Mouse (Mus musculus): ENCODE results near the gene Mpv17l2. TPM values are rescaled to one million over a fixed set of nuclear protein-coding genes. Genes with fewer than 3 reads are reported as not detected.

The Mpv17l2 gene
- polyA plus RNA-seq, 1 experiment, result 29.1 TPM

GRCm38 (mm10) chr8:70800648-70801047, 39.9 kb upstream of the Mpv17l2 start:
- TF ChIP-seq POLR2A (IDR thresholded peaks at IDR 0.05; ENCODE audit: borderline replicate concordance, extremely low read depth, insufficient read depth, insufficient read length, poor library complexity, severe bottlenecking) (no peak), CTCF (IDR thresholded peaks at IDR 0.05; ENCODE audit: borderline replicate concordance, extremely low read depth, insufficient read depth, insufficient read length) (no peak)
- peak; percentile 9 for DNase-seq (ENCODE audit: low read depth)

- DNase-seq (ENCODE audit: low read depth), result peak; percentile 42
- no peak for TF ChIP-seq POLR2A (IDR thresholded peaks at IDR 0.05; ENCODE audit: borderline replicate concordance, extremely low read depth, insufficient read depth, insufficient read length, poor library complexity, severe bottlenecking)
- TF ChIP-seq CTCF (IDR thresholded peaks at IDR 0.05; ENCODE audit: borderline replicate concordance, extremely low read depth, insufficient read depth, insufficient read length), result no peak
Observed at GRCm38 (mm10) chr8:70798281-70798680, 37.5 kb upstream of the Mpv17l2 start.

GRCm38 (mm10) chr8:70797081-70798070, 36.6 kb upstream of the Mpv17l2 start:
- TF ChIP-seq POLR2A (IDR thresholded peaks at IDR 0.05; ENCODE audit: borderline replicate concordance, extremely low read depth, insufficient read depth, insufficient read length, poor library complexity, severe bottlenecking) (0 out of 2 replicates have a peak, but pooled peaks have one; percentile 37), CTCF (IDR thresholded peaks at IDR 0.05; ENCODE audit: borderline replicate concordance, extremely low read depth, insufficient read depth, insufficient read length) (no peak)
- peak; percentile 97 for DNase-seq (ENCODE audit: low read depth)

- no peak for DNase-seq (ENCODE audit: low read depth)
- TF ChIP-seq CTCF (IDR thresholded peaks at IDR 0.05; ENCODE audit: borderline replicate concordance, extremely low read depth, insufficient read depth, insufficient read length) (no peak), POLR2A (IDR thresholded peaks at IDR 0.05; ENCODE audit: borderline replicate concordance, extremely low read depth, insufficient read depth, insufficient read length, poor library complexity, severe bottlenecking) (peak; percentile 57)
Observed at GRCm38 (mm10) chr8:70796403-70797080, 35.8 kb upstream of the Mpv17l2 start.

- peak; percentile 10; the same call in 1 of the 2 replicates for TF ChIP-seq CTCF (IDR thresholded peaks at IDR 0.05; ENCODE audit: borderline replicate concordance, extremely low read depth, insufficient read depth, insufficient read length)
- no peak for TF ChIP-seq POLR2A (IDR thresholded peaks at IDR 0.05; ENCODE audit: borderline replicate concordance, extremely low read depth, insufficient read depth, insufficient read length, poor library complexity, severe bottlenecking)
- no peak for DNase-seq (ENCODE audit: low read depth)
Observed at GRCm38 (mm10) chr8:70795370-70795769, 34.6 kb upstream of the Mpv17l2 start.

GRCm38 (mm10) chr8:70794215-70794614, 33.5 kb upstream of the Mpv17l2 start:
- DNase-seq (ENCODE audit: low read depth), result no peak
- TF ChIP-seq POLR2A (IDR thresholded peaks at IDR 0.05; ENCODE audit: borderline replicate concordance, extremely low read depth, insufficient read depth, insufficient read length, poor library complexity, severe bottlenecking), result no peak
- TF ChIP-seq CTCF (IDR thresholded peaks at IDR 0.05; ENCODE audit: borderline replicate concordance, extremely low read depth, insufficient read depth, insufficient read length), result no peak

GRCm38 (mm10) chr8:70792700-70793099, 32.0 kb upstream of the Mpv17l2 start:
- DNase-seq (ENCODE audit: low read depth), result no peak
- TF ChIP-seq CTCF (IDR thresholded peaks at IDR 0.05; ENCODE audit: borderline replicate concordance, extremely low read depth, insufficient read depth, insufficient read length) (no peak), POLR2A (IDR thresholded peaks at IDR 0.05; ENCODE audit: borderline replicate concordance, extremely low read depth, insufficient read depth, insufficient read length, poor library complexity, severe bottlenecking) (no peak)

GRCm38 (mm10) chr8:70791975-70792691, 31.4 kb upstream of the Mpv17l2 start:
- DNase-seq (ENCODE audit: low read depth), result peak; percentile 99
- TF ChIP-seq CTCF (IDR thresholded peaks at IDR 0.05; ENCODE audit: borderline replicate concordance, extremely low read depth, insufficient read depth, insufficient read length) (no peak), POLR2A (IDR thresholded peaks at IDR 0.05; ENCODE audit: borderline replicate concordance, extremely low read depth, insufficient read depth, insufficient read length, poor library complexity, severe bottlenecking) (peak; percentile 82)

- no peak for TF ChIP-seq CTCF (IDR thresholded peaks at IDR 0.05; ENCODE audit: borderline replicate concordance, extremely low read depth, insufficient read depth, insufficient read length)
- no peak for TF ChIP-seq POLR2A (IDR thresholded peaks at IDR 0.05; ENCODE audit: borderline replicate concordance, extremely low read depth, insufficient read depth, insufficient read length, poor library complexity, severe bottlenecking)
- no peak for DNase-seq (ENCODE audit: low read depth)
Observed at GRCm38 (mm10) chr8:70791294-70791701, 30.6 kb upstream of the Mpv17l2 start.

GRCm38 (mm10) chr8:70790846-70791245, 30.1 kb upstream of the Mpv17l2 start:
- no peak for DNase-seq (ENCODE audit: low read depth)
- TF ChIP-seq POLR2A (IDR thresholded peaks at IDR 0.05; ENCODE audit: borderline replicate concordance, extremely low read depth, insufficient read depth, insufficient read length, poor library complexity, severe bottlenecking) (no peak), CTCF (IDR thresholded peaks at IDR 0.05; ENCODE audit: borderline replicate concordance, extremely low read depth, insufficient read depth, insufficient read length) (no peak)

- DNase-seq (ENCODE audit: low read depth), result no peak
- TF ChIP-seq POLR2A (IDR thresholded peaks at IDR 0.05; ENCODE audit: borderline replicate concordance, extremely low read depth, insufficient read depth, insufficient read length, poor library complexity, severe bottlenecking) (no peak), CTCF (IDR thresholded peaks at IDR 0.05; ENCODE audit: borderline replicate concordance, extremely low read depth, insufficient read depth, insufficient read length) (no peak)
Observed at GRCm38 (mm10) chr8:70789046-70789445, 28.3 kb upstream of the Mpv17l2 start.

All from brain, embryonic 14.5 days (tissue).